Mouse (Mus musculus) brain, embryonic 14.5 days (tissue): ENCODE measurements at regions not wholly inside any gene's neighbourhood (a gene's known extent, or its start where the extent isn't known, plus 50 kb on each side); places are given as distances from the start of the nearest gene placed in this dataset.

Source experiments
- CTCF ChIP-seq: fragments of 200-500 bp; IDR thresholded peaks from 2 replicates; pipeline ENCODE4 v1.5.1; 2012; ENCODE audit warnings: inconsistent platforms, mild to moderate bottlenecking, moderate library complexity, borderline replicate concordance; ENCODE audit not compliant: insufficient read depth, insufficient read length; ENCODE audit errors: extremely low read depth
- POLR2A ChIP-seq: fragments of 200-500 bp; IDR thresholded peaks from 2 replicates; pipeline ENCODE4 v1.6.1; 2012; ENCODE audit warnings: mild to moderate bottlenecking, inconsistent platforms, borderline replicate concordance; ENCODE audit not compliant: poor library complexity, insufficient read depth, insufficient read length, severe bottlenecking; ENCODE audit errors: extremely low read depth

DNA sequence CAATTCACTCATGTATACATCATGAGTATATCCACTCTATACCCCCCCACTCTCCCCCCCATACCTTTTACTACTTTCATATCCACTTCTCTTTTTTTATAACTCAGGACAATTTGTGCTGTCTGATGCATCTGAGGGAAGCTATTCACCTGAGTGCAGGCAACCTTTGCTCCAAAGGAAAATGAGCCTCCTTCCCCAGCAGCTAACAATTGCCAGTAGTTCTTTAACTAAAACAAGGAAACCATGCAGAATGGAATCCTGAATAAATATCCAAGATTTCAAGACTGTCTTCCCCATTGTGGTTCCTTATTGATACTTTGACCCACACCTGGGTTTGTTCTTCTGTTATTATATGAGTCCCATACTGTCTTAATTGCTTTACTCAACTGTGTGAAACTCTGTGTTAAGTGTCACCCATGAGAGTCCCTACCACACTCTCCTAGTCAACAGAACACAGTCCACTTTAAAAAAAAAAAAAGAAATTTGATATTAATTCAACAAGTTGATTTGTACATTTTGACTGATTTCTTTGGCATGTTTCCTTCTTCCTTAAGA is 62.3 kb upstream of the D7Ertd443e start:
- TF ChIP-seq POLR2A: no peak
- no peak for TF ChIP-seq CTCF
